8 mouse cellular contexts compared by ENCODE assay signal in genomic region chr19:40401213-40401612, GRCm38 (mm10).
DNase-seq lines count a peak whose midpoint lies in the region; ATAC-seq and TF ChIP-seq lines count a peak whose summit lies in the region.

No protein-coding gene starts in this region.

- H3K27me3 ChIP-seq in lung, embryonic 14.5 days (ENCODE audit: insufficient read depth, low read length): no peaks in the 10 kb centered on the region
- no peaks in the 10 kb centered on the region for H3K27me3 ChIP-seq in forebrain, embryonic 10.5 days (ENCODE audit: poor library complexity, severe bottlenecking)

- WGBS in lung, embryonic 14.5 days: 25% methylated on average over 7 of the region's 7 CpGs
- 92% methylated on average over 7 of the region's 7 CpGs for WGBS in forebrain, embryonic 10.5 days

- H3K4me2 ChIP-seq in lung, embryonic 14.5 days: no peak overlapping the region

- peak; percentile 54 to 59 for DNase-seq in cerebellum, postnatal 10 days
- no peak for DNase-seq in cerebellum, adult 11 months
- peak; percentile 57 to 73 for DNase-seq in urinary bladder, adult 18-20 months (ENCODE audit: low spot score in 2 of 2)
- DNase-seq in urinary bladder, postnatal 4 days (ENCODE audit: low spot score in 2 of 2): no peak
- peak; percentile 76 for DNase-seq in lung, embryonic 14.5 days
- peak; percentile 66 to 77 for DNase-seq in urinary bladder, postnatal 36 days (ENCODE audit: low spot score in 2 of 2)
- DNase-seq in forebrain, embryonic 10.5 days (ENCODE audit: extremely low spot score, low spot score): no peak

- no peaks in the 10 kb centered on the region for H3K36me3 ChIP-seq in lung, embryonic 14.5 days (ENCODE audit: insufficient read depth)
- no peaks in the 10 kb centered on the region for H3K36me3 ChIP-seq in forebrain, embryonic 10.5 days (replicated peaks)

- no peaks in the 10 kb centered on the region for H3K9me3 ChIP-seq in lung, embryonic 14.5 days (ENCODE audit: low read depth, low read length)
- no peaks in the 10 kb centered on the region for H3K9me3 ChIP-seq in forebrain, embryonic 10.5 days

- H3K4me1 ChIP-seq in lung, embryonic 14.5 days (ENCODE audit: insufficient read depth): peaks cover 16% of the 10 kb centered on the region
- peaks cover under 1% of the 10 kb centered on the region; the same call in 1 of the 2 replicates for H3K4me1 ChIP-seq in forebrain, embryonic 10.5 days

- H3K4me3 ChIP-seq in lung, embryonic 14.5 days (ENCODE audit: low read depth, low read length): no peak overlapping the region
- H3K4me3 ChIP-seq in forebrain, embryonic 10.5 days: no peak overlapping the region

- H3K9ac ChIP-seq in lung, embryonic 14.5 days: no peak overlapping the region

- H3K27ac ChIP-seq in lung, embryonic 14.5 days (ENCODE audit: low read depth): 0 out of 2 replicates have a peak overlapping the region, but pooled peaks have one; percentile 19
- no peak overlapping the region for H3K27ac ChIP-seq in forebrain, embryonic 10.5 days

- ATAC-seq in lung, embryonic 14.5 days (ENCODE audit: insufficient read depth): peak; percentile 35
- no peak for ATAC-seq in frontal cortex, adult (ENCODE audit: low TSS enrichment)

- TF ChIP-seq CTCF in lung, embryonic 14.5 days (IDR thresholded peaks at IDR 0.05; ENCODE audit: low read depth): no peak

Comparison
In these comparisons a context has a peak if more than half of its experiments do, and no peak if none do; other contexts are left out.
1. DNase-seq: peak in cerebellum, postnatal 10 days (2 of 2), urinary bladder, adult 18-20 months (2 of 2), lung, embryonic 14.5 days (single experiment) and urinary bladder, postnatal 36 days (2 of 2); none in cerebellum, adult 11 months (single experiment), urinary bladder, postnatal 4 days (0 of 2) and forebrain, embryonic 10.5 days (single experiment).